Mouse (Mus musculus) urinary bladder, adult 2 months (tissue): Measurements from ENCODE around the gene Gnao1. TPM values are rescaled to one million over a fixed set of nuclear protein-coding genes. Genes with fewer than 3 reads are reported as not detected.

Experiments
- DNase-seq: peaks from one replicate; pipeline ENCODE4 v3.0.0; 2022; ENCODE audit warnings: low spot score
- polyA plus RNA-seq: library from polyadenylated mRNA; depleted of rRNA; stranded (reverse); fragments of >200 nt; gene quantifications from 2 replicates; pipeline ENCODE4 v1.2.3, GENCODE M21; 2012; rRNA removed

The Gnao1 gene
- polyA plus RNA-seq, 1 experiment: 45.3 TPM

- no peak for DNase-seq
These were observed 194.4 kb downstream of the Gnao1 start for GRCm38 (mm10) chr8:94004139-94004538.

- DNase-seq: no peak
These were observed 199.6 kb downstream of the Gnao1 start for GRCm38 (mm10) chr8:94009243-94009845.

GRCm38 (mm10) chr8:94010101-94010705, 200.4 kb downstream of the Gnao1 start:
- no peak for DNase-seq

- no peak for DNase-seq
These were observed 201.6 kb downstream of the Gnao1 start for GRCm38 (mm10) chr8:94011076-94012012.

- peak; percentile 72 for DNase-seq
These were observed 202.5 kb downstream of the Gnao1 start, which contains the start of gene Amfr for GRCm38 (mm10) chr8:94012013-94012951. Gene Amfr, minus strand, starts transcription at chr8:94012842.

- no peak for DNase-seq
These were observed 203.4 kb downstream of the Gnao1 start for GRCm38 (mm10) chr8:94013026-94013612.

Other genes with a start within 250 kb of the Gnao1 start
- 83.0 and 90.3 TPM in 2 replicates for gene Amfr, start 202.9 kb downstream of the Gnao1 start, polyA plus RNA-seq
- 28.9 and 30.5 TPM in 2 replicates for gene Nudt21, start 227.1 kb downstream of the Gnao1 start, polyA plus RNA-seq
- 15.7 and 15.9 TPM in 2 replicates for gene Ogfod1, start 227.2 kb downstream of the Gnao1 start, polyA plus RNA-seq